Mouse (Mus musculus) gastrocnemius, postnatal 14 days (tissue): Measurements from ENCODE around the gene Dnaic1. TPM values are rescaled to one million over a fixed set of nuclear protein-coding genes. Genes with fewer than 3 reads are reported as not detected.
A peak's percentile ranks its signal among the peaks of the same experiment; 100 is the strongest.

Source experiments
- DNase-seq: peaks from one replicate; pipeline ENCODE4 v3.0.0; 2021; ENCODE audit warnings: mixed read lengths
- intact Hi-C: fragments of 180-260 bp; cut with DNase I; formaldehyde crosslinking; loops from one replicate; pipeline ENCODE4 v1.15.1; 2025; ENCODE audit warnings: low total_unique reads
- long read RNA-seq, 2 experiments: library from polyadenylated mRNA; stranded (forward); transcript quantifications; one replicate each; pipeline ENCODE4 v2.0.0; 2021
- total RNA-seq, 2 experiments: library from RNA; stranded (reverse); gene quantifications; 2 replicates each; pipeline ENCODE4 v1.2.3; 2021

The Dnaic1 gene
- total RNA-seq = under 1 TPM; 0.47 to 0.58 TPM
- long read RNA-seq, experiment 1 = 0 reads
- long read RNA-seq, experiment 2 = 0 reads

- intact Hi-C loops = no loop called here
Observed at GRCm38 (mm10) chr4:41569411-41569885, at the start of gene Dnaic1, which contains the start of gene Fam219a. Dnaic1 (plus strand) TSS chr4:41569775. Fam219a (minus strand) TSS chr4:41569538.

GRCm38 (mm10) chr4:41520641-41521040 is 48.9 kb upstream of the Dnaic1 start:
- intact Hi-C loops = loop anchor here (10.0 kb wide), 1 partner anchor 94 kb away; no protein-coding TSS in a partner anchor

More at GRCm38 (mm10) chr4:41569411-41569885, at the start of gene Dnaic1, which contains the start of gene Fam219a:
- peak; percentile 99 for DNase-seq

DNA sequence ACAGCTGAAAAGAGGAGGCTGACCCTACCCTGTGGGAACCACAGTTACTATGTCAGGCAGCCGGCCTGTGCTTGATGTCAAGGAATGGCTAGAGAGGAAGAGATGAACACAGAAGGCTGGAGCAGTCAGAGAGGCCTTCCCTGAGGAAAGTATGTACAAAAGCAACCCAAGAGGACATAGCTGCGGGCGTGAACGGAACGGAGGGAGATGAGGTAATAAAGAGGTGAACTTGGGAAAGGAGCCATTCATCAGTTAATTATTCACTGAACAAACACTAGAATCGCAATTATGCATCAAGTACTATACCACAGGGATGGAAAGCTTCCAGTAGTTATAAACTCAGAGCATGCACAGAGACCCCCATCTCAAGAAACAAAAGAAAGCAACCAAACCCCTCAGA is 47.4 kb upstream of the Dnaic1 start:
- intact Hi-C loops = loop anchor here (10.0 kb wide), 1 partner anchor 93 kb away; no protein-coding TSS in a partner anchor

More at GRCm38 (mm10) chr4:41520641-41521040, 48.9 kb upstream of the Dnaic1 start:
- DNase-seq = no peak

DNA sequence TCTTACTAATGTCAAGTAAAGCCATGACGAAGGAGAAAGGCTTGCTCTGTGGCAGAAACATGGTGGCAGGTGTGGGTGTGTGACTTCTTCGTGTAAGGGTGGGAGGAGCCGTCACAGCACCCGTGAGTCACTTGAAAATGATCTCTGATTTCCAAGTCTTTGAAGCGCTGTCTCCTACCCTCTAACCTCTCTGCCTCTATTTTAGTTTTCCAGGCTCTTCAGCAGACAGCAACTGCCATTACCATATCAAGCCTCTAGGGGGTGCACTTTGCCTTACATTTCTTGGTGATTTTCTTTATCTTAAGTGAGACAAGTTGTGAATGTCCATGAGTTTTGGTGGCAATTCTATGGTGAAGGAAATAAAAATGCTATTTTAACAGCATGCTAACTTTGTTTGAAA is 46.8 kb upstream of the Dnaic1 start:
- no peak for DNase-seq
- intact Hi-C loops = loop anchor here (10.0 kb wide), 1 partner anchor 92 kb away; no protein-coding TSS in a partner anchor

More for the DNA sequence above, 47.4 kb upstream of the Dnaic1 start:
- no peak for DNase-seq

GRCm38 (mm10) chr4:41523839-41524238 is 45.7 kb upstream of the Dnaic1 start:
- DNase-seq = no peak
- intact Hi-C loops = loop anchor here (10.0 kb wide), 1 partner anchor 91 kb away; no protein-coding TSS in a partner anchor

DNA sequence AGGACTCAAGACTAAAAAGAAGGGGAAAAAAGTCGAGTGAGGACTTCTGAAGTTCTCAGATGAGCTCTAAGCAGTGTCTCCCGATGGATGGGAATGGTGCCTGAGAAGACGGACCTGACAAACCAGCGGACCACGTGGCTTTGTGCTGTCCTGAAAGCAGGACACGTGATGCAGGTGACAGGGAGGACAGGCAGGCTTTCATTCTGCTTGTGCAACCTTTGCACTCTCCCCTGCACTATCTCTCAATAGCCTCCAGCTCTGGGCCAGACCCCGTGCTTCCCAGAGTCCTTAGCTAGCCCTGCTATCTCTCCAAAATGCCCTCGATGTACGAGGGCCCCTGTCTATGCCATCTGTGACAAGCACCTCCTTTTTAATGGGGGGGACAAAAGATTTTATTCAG is 44.7 kb upstream of the Dnaic1 start:
- no peak for DNase-seq
- intact Hi-C loops = loop anchor here (10.0 kb wide), 1 partner anchor 90 kb away; no protein-coding TSS in a partner anchor

DNA sequence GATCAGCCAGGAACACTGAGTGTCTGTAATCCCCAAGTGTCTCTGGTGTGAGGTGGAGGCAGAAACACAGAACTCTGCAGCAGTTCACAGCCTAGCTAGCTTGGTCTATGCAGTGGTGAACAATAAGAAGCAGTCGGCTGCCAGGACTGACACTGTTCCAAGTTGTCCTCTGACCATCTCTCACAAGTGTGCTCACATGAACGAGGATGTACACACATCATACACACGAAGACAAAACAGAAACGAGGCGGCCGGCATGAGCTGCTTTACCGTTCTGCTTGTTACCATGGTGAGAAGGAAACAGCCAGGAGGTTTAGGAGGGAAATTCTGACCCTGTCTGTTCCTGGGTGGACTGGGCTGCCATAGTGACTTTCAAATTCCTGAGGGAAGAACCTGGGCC is 43.0 kb upstream of the Dnaic1 start:
- intact Hi-C loops = loop anchor here (10.0 kb wide), 1 partner anchor 88 kb away; no protein-coding TSS in a partner anchor
- no peak for DNase-seq

DNA sequence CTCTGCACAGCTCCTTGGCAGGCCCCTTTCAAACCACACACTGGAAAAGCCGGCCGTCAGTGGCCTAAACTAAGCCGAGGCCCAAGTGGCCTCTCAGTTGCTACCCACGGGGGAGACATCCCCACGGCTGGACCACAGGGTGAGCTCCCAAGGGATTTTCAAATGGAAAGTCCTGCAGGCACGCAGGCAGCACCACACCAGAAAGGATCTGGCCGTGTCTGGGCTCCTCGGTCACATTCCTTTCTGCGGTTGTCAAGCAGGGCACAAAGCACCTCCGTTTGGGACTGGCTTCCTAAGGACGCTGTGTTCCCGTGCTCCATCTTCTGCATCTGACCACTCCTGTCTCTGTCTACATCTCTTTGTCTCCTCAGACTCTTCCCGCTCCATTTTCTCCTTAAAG is 42.5 kb upstream of the Dnaic1 start:
- intact Hi-C loops = loop anchor here (10.0 kb wide), 1 partner anchor 88 kb away; no protein-coding TSS in a partner anchor
- DNase-seq = no peak

- intact Hi-C loops = loop anchor here (10.0 kb wide), 1 partner anchor 87 kb away; no protein-coding TSS in a partner anchor
- peak; percentile 58 for DNase-seq
Observed at GRCm38 (mm10) chr4:41527996-41528395, 41.6 kb upstream of the Dnaic1 start.

DNA sequence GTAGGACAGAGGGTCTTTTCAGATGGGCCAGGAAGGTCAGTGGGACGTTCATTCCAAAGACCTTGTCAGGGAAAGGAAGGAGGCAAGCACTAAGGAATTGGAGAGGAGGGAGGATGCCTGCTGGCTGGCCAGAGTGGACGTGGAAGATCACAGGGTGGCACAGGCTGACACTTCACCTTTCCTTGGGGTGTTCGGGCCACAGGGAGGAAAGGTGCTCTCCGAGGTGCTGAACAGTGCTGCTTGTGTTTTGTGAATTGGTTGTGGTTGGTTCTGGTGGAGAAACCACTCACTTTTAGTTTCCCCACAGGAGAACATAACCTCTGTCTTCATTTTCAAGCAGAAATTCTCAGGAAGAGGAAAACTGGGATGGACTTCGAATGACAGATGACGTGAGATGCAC is 37.2 kb upstream of the Dnaic1 start:
- DNase-seq = no peak
- intact Hi-C loops = no loop called here

DNA sequence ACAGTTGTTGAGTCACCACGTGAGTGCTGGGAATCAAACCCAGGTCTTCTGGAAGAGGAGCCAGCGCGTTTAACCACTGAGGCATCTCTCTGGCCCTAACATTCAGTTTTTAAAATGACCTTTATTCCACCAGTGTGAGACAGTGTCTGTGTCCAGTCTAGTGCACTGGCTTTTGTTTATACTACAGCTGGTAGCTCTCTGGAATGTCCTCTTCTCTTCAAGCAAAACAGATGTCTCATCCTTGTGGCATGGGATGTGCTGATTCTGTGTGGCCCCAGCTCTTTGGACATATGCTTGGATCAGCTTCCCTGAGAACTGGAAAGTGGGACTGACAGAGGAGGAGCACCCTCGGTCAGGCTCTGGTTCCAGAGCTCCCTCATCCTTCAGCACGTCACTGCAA is 34.7 kb upstream of the Dnaic1 start:
- intact Hi-C loops = no loop called here
- no peak for DNase-seq

DNA sequence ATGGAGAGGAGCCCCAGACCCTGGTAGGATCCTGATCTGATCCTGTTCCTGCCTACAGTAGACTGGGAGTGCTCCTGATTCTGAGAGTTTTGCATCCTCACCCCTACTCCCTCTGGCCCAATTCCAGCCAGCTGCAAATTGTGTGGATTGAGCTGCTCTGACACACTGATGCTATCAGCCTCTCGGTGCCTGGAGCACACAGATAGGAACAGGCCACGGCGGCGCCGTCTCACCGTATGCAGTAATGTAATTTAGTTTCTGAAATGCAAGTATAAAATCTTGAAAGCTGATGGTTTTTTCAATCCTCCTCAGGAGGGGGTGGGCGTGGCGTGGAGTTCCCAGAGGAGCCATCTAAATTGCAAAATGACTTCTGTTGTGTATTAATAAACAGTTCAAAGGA is 27.4 kb upstream of the Dnaic1 start:
- intact Hi-C loops = no loop called here
- DNase-seq = no peak

DNA sequence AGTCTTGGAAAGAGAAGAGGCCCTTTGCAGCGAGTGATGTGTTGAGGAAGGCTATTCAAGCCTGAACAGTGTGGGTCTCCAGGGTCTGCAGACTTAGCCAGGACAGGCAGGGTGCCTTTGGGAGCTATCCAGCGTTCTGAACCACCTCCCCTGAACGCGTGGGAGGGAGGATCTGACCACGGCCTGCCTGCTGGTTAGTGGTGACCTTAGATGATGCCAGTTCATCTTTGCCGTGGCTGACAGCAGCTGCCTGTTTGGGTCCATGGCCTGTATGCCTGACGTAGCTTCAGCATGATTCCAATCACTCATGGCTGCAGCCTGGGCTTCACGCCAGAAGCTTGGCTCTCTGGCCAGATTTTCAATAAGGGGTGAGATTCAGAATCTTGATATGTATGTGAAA is 23.6 kb upstream of the Dnaic1 start:
- DNase-seq = peak; percentile 40
- intact Hi-C loops = no loop called here

- intact Hi-C loops = no loop called here
Observed at GRCm38 (mm10) chr4:41547086-41547485, 22.5 kb upstream of the Dnaic1 start.

GRCm38 (mm10) chr4:41552529-41552928 is 17.0 kb upstream of the Dnaic1 start:
- intact Hi-C loops = loop anchor here (2.0 to 10.0 kb wide), 3 partner anchors 50 to 152 kb away; no protein-coding TSS in a partner anchor
- DNase-seq = peak; percentile 66

More at GRCm38 (mm10) chr4:41547086-41547485, 22.5 kb upstream of the Dnaic1 start:
- DNase-seq = no peak

GRCm38 (mm10) chr4:41553116-41553515 is 16.5 kb upstream of the Dnaic1 start:
- intact Hi-C loops = loop anchor here (2.0 to 10.0 kb wide), 3 partner anchors 49 to 152 kb away; no protein-coding TSS in a partner anchor
- no peak for DNase-seq

- peak; percentile 78 for DNase-seq
- intact Hi-C loops = loop anchor here (5.0 to 10.0 kb wide), 2 partner anchors 47 to 150 kb away; no protein-coding TSS in a partner anchor
Observed at GRCm38 (mm10) chr4:41554994-41555663, 14.4 kb upstream of the Dnaic1 start.

- peak; percentile 34 for DNase-seq
- intact Hi-C loops = loop anchor here (10.0 kb wide), 1 partner anchor 148 kb away; no protein-coding TSS in a partner anchor
Observed at GRCm38 (mm10) chr4:41556311-41556953, 13.1 kb upstream of the Dnaic1 start.

DNA sequence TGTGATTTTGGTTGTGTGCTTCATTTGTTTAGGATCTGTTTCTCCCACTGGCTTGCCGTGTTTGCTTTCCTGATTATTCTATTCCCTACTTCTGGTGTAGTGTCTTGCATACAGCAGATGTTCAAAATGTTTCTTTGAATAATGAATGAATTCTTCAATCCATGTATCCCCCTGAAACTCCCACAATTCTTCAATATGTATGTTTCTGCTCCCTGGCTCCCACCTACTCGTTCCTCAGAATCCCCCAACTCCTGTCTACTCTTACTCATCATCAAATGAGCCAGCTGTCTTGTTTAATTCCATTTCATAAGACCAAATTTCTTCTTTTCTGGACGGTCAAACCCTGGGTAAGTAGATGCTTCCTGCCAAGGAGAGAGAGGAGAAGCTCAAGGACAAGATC is 12.5 kb upstream of the Dnaic1 start:
- intact Hi-C loops = loop anchor here (10.0 kb wide), 1 partner anchor 148 kb away; no protein-coding TSS in a partner anchor
- DNase-seq = no peak

GRCm38 (mm10) chr4:41563297-41563696 is 6.3 kb upstream of the Dnaic1 start:
- DNase-seq = no peak
- intact Hi-C loops = no loop called here
